Mouse (Mus musculus): ENCODE data around the gene Ing4.
"Not testable (repeated sequence)": the region's sequence is repeated elsewhere in the genome, so short reads cannot be mapped to it uniquely, and the experiment has no call there.

Gene Ing4

DNA sequence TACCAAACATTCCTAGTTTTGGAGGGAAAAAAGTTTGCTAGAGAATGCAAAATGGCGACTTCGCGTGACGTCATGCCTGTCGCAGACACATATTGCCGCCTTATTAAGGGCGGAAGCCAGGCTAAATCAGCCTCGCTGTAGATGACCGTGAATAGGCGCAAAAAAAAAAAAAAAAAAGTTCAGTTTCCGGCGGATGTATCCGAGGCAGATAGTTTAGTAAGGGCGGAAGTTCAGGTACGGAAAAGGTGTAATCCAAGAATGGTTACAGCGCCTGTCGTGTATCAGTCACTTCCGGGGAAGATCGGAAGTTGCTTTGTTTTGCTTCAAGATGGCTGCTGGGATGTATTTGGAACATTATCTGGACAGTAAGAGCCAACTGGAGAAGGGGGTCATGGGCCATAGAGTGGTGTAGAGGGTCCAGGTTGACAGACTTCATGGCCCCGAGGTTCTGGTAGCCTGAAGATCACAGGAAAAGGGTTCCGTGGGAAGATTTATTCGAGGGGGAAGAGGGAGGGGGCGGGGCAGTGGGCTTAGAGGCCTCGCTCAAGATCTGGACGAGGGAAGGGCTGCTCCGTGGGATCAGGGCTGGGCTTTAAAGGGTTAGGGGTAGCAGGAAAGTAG lies at the start of gene Ing4:
Gene Ing4 (plus strand): TSS at position 228 of the 621 bp plus-strand sequence.
- DNase-seq = peak; percentile 86

DNA sequence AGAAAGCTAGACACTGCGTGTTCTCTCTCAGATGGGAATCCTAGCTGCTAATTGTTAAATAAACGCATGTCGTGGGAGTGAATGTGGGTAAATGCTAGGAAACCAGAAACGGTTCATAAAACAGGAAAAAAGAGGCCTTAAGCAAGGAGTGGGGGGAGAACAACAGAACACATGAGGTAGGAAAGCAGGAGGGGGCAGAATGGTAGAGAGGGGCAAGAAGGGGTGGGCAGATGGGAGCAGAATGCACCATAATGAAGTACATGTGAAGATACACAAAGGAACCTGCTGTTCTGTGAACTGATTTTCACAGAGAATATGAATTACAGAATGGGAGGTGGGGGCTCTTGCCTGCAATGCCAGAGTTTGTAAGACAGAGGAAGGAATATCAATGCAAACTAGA lies 47.3 kb upstream of the Ing4 start:
- DNase-seq = no peak

DNA sequence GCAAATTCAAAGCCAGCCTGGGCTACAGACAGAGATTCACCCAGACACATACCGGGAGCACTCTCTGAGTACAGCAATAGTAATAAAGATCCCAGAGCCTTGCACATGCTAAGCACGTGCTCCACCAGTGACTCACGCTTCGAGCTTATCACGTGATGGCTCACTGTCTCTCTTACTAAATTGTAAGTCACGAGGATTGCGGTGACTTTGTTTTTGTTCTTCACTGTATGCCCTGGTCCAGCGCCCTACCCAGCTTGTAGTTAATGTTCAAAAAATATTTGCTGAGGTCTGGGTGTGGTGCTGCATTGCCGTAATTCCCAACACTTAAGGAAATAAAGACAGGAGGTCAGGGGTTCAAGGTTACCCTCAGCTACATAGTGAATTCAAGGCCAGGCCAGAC lies 46.2 kb upstream of the Ing4 start:
- DNase-seq = no peak

DNA sequence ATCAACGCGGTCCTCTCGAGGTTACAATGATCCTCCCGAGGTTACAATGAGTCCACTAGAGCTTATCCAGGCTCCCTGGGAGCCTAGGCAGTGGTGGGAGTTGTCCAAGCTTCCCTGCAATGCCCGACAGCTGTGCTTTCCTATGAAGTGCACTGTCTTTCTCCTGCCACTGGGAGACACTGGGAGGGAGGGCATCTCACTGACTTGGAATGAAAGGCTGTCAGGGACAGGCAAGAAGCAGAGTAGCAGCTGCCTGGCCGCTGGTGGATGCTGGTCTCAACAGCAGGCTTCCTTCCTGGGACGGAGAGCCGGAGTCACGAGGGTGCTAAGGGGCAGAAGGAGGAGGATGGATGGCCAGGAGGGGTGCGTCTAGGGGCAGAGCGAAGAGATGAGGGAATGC lies 45.7 kb upstream of the Ing4 start:
- DNase-seq = no peak

DNA sequence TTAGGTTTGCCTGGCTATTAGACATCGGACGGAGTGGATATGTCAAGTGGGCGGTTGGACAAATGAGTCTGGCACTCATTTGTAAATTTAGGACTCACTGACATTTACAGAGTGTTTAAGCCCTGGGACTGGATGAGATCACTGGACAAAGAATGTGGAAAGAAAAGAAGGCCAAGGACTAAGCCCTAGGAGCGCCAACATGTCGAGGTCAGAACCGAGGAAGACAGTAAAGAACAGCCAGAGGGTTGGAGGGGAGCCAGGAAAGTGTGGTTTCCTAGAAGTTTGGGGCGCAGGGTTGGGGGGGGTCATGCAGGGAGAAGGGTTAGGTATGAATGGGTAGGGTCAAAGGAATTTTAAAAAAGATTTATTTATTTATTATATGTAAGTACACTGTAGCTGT lies 44.3 kb upstream of the Ing4 start:
- no peak for DNase-seq

DNA sequence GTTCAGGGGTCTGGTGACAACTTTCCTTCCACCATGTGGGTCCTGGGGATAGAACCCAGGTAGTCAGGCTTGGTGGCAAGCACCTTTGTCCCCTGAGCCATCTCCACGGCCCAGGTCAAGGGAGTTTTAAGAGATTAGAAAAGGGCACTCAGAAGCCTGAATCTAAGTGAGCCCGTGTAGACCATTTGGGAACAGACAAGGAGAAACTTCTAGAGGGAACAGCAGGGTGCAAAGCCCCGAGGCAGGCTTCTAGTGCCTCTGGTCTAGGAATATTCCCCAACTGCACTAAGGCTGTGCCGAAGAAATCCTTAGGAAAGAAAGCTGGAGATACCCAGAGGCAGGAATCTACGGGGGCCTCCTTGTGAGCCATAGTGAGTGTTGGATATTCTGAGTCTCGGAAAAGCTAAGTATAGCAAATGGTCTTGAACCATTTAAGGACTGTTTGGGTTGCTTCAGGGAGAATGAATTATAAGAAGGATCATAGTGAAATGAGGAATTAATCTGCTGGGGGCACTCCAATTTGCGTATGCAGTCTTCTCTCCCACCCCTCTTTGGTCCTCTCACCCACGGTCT lies 43.6 kb upstream of the Ing4 start:
- no peak for DNase-seq

DNA sequence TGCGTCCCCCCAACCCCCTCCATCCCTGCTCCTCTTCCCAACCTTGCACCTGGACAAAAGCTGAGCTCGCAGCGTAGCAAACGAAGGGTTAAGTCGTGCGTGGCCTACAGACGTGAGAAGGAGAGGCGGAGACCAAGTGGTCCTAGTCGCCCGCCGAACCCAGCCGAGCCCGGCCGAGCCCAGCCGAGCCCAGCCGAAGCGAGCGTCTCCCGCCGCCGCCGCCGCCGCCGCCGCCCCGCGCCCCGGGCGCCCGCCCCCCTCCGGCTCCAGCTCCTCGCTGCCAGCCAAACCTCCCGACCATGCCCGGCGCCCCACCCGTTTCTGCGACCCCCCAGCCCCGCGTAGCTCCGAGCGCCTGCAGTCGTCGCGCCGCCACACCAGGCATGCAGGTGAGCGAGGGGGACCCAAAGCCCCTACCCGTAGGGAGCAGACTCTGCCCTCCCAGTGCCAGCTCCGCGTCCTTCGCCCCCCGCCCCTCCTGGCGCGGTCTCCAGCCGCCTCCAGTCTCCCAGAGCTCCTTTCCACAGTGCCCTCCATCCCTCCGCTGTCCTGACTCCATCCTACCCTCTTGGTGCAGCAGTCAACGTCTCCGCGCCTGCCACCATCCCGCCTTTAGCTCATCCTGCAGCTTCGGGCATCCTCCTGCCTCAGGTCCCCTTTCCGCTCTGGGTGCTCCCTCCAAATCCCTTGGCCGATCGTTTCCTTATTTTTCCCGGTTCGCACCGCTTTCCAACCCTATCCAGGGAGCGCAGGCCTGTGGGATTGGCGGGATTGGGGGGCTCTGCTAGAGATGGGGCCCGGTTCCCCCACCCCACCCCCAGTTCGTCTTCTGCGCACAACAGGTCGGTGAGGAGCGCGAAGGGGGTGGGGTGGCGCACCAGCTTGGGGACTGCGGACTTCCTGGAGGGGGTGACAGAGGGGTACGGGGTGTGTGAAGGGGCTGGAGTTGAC lies 42.7 kb upstream of the Ing4 start, which contains the start of gene Pianp:
Gene Pianp (plus strand): TSS at position 144 of the 951 bp plus-strand sequence.
- peak; percentile 88 for DNase-seq

DNA sequence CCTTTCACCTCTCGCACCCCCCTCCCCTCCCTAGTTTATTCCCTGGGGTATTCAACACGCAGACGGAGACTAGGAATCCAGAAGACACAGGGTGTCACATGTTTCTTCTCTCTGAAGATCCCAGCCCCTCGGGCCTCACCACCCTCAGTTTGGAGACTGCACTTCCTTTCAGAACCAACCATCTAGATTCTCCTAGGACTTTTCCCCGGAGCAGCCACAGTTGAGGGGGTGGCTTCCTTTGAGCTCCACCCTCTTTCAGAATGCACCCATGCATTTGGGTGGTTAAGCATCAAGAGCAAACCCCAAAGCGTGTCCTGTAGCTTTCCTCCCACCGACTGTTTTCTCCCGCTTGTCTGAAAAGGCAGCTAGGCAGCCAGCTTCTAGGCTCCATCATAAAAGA lies 41.5 kb upstream of the Ing4 start:
- DNase-seq = peak; percentile 59

DNA sequence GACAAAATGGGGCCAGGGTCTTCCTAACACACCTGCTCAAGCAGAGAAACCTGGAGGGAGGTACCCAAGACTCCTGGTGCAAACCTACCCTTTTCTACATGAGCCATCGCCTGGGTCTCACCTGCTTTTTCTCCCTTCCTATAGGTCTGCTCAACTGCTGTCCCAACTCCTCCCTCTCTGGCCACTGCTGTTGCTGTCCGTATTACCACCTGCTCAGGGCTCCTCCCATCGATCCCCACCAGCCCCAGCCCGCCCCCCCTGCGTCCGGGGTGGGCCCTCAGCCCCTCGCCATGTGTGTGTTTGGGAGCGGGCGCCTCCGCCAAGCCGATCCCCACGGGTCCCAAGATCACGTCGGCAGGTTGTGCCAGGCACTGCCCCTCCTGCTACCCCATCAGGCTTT lies 40.5 kb upstream of the Ing4 start:
- DNase-seq = no peak

DNA sequence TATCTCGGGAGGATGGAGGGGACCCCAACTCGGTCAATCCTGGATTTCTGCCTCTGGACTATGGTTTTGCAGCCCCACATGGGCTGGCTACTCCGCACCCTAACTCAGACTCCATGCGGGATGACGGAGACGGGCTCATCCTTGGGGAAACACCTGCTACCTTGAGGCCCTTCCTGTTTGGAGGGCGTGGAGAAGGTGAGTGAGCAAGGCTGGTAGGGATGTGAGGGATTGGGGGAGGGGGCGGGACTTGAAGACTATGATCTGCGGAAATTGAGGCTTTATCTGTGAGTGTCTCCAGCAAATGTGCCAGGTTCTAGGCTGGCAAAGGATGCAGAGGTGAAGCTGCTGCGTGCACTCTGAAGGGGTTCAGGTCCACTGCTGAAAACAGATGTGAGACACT lies 40.0 kb upstream of the Ing4 start:
- no peak for DNase-seq

DNA sequence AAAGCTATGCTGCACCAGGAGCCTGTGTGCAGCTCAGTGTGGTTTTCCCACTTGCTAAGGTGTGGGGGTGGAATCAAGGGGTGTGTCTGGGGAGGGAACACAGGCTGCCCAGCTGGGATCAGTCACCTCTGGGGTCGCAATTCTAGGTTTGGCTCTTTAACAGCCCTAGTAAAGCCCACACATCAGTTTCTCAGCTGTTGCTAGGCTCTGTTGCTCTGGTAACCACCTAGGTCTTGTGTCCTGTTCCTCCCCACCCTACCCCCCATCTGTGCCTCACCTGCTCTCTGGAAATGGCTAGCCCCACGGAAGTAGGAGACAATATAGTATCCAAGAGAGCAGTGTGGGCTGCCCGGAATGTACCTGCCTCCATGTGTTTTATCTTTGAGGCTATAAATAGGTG lies 35.9 kb upstream of the Ing4 start:
- DNase-seq = no peak

DNA sequence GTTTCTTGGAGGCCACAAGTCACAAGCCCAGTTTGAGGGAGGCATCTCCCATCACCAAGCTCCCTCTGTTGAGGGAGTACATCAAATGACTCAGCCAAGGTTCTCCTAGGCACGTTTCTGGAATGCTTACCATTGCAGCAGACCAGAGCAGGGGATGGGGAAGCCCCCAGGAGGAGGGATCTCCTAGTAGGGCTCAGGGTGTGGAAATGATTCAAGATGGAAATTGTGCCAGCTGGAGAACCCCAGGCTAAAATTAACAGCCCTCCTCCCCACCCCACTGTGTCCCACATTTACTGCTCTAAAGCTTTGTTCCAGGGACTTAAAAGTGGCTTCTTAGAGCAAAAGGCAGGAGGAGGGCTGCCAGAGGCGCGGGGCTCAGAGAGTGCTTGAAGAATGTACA lies 34.5 kb upstream of the Ing4 start:
- no peak for DNase-seq

DNA sequence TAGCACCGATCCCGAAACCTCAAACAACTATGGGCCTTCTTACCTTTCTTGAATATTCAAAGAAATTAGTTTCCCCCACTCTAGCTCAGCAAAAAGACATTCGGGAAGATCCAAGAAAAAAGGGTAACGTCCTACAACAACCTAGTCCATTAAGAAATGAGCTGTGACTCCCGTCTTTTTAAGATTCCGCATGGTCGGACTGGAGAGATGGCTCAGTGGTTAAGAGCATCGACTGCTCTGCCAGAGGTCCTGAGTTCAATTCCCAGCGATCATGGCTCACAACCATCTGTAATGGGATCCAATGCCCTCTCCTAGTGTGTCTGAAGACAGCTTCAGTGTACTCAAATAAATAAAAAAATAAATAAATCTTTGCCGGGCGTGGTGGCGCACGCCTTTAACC lies 31.5 kb upstream of the Ing4 start:
- DNase-seq = no peak

DNA sequence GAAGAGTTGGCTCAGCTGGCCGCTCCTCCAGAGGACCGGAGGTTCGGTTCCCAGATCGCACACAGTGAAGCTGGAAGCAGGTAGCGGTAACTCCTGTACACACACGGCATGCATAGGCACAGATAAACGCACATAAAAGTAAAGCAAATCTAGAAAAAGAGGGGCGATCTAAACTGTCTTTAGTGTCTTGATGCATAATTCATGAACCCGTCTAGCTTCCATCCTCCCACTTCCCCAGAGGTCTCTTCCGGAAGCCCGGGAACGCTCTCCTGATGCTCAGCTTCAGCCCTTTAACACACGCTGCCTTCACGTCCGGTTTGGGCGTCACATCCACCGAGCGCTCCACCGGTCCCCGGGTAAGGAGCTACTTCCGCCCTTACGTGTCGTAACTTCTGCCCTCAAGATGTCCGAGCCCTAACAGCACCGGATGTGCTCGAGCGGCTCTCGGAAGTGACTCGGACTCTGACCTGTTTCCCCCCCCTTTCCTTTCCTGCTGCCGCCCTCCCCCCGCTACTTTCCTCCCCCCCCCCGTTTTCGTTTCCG lies 30.9 kb upstream of the Ing4 start:
- DNase-seq = peak; percentile 97

DNA sequence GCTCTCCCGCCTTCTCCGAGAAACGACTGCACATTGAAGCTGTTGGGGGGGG lies 30.6 kb upstream of the Ing4 start, which contains the start of gene Zfp384:
Gene Zfp384 (plus strand): TSS at position 17 of the 52 bp plus-strand sequence.
- no peak for DNase-seq

DNA sequence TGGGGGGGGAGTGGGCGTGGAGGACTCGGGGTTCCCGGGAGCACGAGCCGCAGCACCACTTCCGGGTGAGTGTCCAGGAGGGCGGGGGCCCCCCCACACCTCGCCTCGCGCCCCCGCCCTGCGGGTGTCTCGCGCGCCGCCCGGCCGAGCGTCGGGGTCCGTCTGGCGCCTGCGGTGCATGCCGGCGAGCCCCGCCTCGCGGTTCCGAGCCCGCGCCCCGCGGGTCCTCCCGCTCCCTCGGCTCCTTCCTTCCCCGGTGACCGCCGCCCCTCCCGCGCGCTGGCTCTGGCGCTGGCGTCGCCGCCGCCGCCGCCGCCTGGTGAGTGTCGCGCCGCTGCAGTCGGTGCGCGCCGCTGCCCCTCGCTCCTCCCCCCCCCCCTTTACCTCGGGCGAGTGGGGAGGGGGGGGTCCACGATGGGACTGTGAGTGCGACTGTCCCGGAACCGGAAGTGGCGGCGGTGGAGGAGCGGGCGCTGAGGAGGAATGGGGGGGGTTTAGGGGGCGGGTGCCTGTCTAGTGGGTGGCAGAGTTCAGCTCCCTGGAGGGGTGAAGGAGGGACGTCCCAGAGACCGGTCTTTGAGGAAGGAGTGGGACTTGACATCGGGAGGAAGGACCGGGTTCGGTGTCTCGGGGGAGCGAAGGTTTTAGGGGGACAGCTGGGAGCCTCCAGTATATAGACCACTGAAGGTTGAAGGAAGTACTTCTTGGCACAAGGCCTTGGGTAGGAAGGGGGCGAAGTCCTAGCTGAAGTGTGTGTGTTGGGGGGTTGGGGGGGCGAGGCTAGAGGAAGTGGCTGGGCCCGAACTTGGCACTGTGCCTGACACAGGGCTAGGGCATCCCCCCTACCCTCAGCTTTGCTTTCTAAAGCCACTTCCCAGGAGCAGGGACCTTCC lies 30.1 kb upstream of the Ing4 start:
- peak; percentile 76 for DNase-seq

DNA sequence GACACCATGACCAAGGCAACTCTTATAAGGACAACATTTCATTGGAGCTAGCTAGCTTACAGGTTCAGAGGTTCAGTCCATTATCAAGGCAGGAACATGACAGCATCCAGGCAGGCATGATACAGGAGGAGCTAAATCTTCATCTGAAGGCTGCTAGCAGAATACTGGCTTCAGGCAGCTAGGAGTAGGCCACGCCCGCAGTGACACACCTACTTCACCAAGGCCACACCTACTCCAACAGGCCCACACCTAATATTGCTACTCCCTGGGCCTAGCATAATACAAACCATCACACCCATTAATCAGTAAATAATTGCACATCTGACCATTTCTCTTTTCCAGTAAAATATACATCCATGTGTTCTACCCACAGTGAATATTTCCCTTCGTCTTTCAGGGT lies 21.9 kb upstream of the Ing4 start:
- no peak for DNase-seq

DNA sequence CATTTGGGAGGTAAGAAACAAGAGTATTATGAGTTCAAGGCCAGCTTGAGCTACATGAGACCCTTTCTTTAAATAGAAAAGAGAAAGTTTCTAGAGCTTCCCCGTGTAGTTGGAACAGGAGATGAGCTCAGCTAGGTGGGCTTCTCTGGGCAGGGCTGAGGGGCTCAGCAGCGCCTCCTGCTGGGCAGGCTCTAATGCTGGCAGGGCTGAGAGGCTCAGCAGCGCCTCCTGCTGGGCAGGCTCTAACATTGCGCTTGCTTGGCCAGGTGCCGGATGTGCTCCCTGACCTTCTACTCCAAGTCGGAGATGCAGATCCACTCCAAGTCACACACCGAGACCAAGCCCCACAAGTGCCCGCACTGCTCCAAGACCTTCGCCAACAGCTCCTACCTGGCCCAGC lies 9.0 kb upstream of the Ing4 start:
- not testable (repeated sequence) for DNase-seq

DNA sequence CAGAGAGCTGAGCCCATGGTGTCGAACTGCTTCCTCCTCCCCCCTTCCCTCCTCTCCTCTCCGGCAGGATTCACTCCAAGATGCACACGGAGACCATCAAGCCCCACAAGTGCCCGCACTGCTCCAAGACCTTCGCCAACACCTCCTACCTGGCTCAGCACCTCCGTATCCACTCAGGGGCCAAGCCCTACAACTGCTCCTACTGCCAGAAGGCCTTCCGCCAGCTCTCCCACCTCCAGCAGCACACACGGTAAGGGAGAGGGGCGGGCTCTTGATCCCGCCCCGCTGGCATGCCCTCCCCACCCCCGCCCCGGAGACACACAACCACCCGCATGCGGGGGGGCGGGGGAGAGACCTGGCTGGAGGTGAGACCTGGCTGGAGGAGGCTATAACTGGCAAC lies 8.0 kb upstream of the Ing4 start:
- no peak for DNase-seq

DNA sequence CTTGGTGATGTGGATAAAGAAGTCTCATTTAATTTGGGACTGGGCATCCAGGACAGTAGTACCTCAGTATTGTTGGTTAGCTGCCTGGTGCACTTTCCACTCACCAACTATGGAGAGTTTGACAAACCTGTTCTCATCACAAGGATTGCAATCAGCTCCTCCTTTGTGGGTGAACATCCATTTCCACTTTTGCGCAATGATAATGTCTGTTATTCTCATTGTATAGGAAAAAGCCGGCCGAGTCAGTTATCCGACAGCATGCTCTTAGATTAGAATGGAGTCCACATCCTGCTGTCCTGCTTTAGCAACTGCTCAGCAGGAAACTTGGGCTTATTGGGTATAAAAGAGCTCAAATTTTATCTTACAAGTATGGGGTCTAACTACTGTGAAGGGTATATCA lies 894 bp upstream of the Ing4 start:
- DNase-seq = no peak

DNA sequence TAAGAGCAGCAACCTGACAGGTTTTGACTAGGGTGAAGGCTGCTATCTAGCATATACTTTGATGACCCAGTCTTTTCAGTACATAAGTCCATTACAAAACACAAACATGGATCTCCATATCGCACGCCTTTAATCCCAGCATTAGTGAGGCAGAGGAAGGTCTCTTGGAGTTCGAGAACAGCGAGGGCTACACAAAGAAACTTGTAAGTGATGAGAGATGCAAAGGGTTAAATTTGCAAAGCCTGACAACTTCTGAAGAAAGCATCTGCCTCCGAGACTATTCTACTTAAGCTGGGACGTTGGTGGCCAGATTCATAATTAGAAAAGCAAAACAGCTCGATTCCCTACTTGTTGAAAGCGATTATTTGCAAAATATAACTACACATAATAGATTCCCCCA lies 429 bp upstream of the Ing4 start:
- DNase-seq = no peak

DNA sequence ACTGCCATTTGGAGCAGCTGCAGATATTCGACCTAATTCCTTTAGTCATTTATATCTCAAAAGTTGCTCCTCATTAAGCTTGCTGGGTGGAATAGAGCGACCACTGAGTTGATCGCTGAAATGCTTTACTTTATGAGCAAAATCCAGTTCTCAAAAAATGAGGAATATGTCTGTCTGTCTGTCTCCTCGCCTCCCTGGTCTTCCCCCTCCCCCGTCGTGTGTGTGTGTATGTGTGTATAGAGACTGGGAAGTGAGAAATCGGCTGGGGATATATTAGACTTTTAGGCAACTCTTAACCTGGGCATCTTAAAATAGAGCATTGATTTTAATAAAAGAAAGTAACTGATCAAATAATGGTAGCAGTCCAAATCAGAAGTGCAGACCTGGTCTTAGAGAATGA lies 661 bp downstream of the Ing4 start:
- no peak for DNase-seq

DNA sequence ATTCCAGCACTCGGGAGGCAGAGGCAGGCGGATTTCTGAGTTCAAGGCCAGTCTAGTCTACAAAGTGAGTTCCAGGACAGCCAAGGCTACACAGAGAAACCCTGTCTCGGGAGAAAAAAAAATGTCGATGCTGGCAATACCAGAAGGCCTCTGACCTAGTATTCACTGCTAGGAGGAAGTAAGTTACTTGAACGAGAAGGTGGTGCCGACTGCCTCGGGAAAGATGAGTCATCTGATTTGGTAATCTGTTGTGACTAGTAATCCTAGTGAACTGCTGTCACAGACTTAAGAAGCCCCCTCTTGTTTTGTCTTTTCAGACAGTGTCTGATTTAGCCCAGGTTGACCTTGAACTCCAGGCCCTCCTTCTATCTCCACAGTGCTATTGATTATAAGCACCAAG lies 1.5 kb downstream of the Ing4 start:
- no peak for DNase-seq

Data from right cerebral cortex, postnatal 25 days (tissue).